Mouse (Mus musculus): ENCODE measurements around the gene A630023A22Rik.

DNA sequence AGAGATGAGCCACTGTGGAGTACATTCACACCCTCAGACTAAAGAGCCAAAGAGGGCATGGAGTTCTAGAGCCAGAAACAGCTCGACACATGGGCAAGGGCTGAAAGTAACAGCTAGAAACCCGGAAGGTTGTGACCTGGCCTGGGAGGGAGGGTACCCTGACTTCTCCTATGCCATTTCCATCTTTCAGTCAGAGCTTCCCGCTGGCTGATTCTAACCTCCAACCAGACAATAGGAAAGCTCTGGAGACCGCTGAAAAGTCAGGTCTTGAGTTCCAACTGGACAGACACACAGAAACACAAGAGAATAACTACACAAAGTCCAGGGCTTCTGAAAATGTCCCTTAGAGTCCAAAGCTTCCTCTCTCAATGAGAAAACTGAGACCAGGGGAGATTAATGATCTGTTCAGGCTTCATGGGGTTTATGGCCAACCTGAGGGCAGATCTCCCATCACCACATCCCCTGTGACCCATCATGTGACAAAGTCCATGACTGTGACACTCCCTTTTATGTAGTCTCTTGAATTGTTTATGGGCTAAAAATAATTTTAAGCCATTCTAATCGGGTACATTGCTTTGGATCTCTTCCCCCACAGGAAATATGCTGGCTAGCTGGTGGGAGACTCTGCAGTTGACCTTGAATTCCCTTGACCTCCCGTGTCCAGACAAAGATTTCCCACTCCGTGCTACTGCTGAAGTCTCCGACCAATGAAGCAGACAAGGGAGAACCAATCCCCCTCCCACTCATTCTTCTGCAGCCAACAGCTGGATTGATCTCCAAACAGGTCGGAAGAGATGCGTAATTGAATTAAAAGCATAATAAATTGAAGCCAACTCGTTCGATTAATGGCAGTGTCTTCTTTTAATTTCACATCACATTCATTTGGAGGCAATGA lies 17.7 kb upstream of the A630023A22Rik start:
- no peak for TF ChIP-seq CTCF (IDR thresholded peaks at IDR 0.05; ENCODE audit: control insufficient read depth, insufficient read depth, low read length)
- TF ChIP-seq POLR2A (IDR thresholded peaks at IDR 0.05; ENCODE audit: borderline replicate concordance, control insufficient read depth, low read depth, low read length), result no peak

Data from bone marrow, adult 2 months (tissue).